Mouse (Mus musculus) cerebellum, adult 8-10 months (tissue): ENCODE results near the gene Notch4.

Experiments
- DNase-seq: peaks from one replicate; pipeline ENCODE4 v3.0.0; 2022

Gene Notch4

GRCm38 (mm10) chr17:34597566-34598095 lies 33.6 kb downstream of the Notch4 start, which contains the start of gene Ager:
TSS of gene Ager (plus strand) at chr17:34597862.
- DNase-seq: peak; percentile 17

DNA sequence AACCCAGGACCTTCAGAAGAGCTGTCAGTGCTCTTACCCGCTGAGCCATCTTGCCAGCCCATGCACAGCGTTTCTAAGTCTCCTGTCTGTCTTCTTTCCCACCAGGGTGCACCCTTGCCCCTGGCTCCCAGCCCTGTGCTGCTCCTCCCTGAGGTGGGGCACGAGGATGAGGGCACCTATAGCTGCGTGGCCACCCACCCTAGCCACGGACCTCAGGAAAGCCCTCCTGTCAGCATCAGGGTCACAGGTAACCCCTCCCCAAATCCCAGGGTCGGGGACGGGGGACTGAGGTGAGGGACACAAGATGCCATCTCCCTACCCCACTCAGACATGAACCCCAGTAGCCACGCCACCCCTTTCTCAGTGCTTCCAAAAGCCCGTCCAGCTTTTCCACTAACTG lies 35.8 kb downstream of the Notch4 start:
- no peak for DNase-seq

DNA sequence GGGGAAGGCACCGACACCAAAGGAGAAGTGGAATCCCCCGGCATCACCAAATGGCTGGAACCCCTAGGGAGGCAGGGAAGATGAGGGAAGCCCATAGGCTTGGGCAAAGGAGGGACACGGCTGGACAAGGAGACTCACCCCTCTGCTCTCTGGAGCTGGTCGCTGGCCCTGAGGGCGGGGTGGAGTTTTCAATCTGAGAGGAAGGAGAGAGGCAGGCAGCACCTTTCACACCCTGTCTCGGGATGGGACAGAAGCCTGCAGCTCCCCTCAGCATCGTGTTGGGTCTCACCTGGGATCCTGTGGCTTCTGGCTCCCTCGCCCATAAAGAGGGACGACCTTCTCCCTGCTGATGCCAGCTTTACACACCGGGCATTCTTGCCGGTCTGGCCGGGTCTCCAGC lies 37.7 kb downstream of the Notch4 start:
- DNase-seq: peak; percentile 38

- DNase-seq: peak; percentile 99
Observed at GRCm38 (mm10) chr17:34603375-34604060, 39.5 kb downstream of the Notch4 start, which contains the start of gene Rnf5. TSS of gene Rnf5 (minus strand) at chr17:34603690.

DNA sequence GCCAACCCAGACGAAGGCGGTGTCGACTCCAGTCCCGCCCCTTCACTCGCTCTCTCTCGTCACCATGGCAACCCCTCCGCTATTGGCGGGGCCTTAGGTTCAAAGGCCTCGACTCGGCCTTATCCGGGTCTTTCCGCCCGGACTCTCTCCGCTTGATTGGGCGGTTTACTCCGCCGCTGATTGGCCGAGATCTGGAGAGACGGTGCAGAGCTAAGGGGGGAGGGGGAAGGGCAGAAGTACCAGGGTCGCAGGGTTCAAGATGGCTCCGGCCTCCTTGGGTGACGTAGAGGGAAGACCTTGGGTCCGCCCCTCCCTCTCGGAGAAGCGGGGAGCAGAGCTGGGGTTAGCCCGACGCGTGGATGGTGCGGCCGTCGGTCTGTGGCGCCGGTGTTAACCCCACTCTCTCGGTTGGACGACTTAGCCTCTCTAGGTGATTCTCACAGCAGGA lies 40.0 kb downstream of the Notch4 start, which contains the start of gene Agpat1:
Agpat1 (plus strand) TSS at position 202 of the 448 bp plus-strand sequence.
- peak; percentile 98 for DNase-seq

DNA sequence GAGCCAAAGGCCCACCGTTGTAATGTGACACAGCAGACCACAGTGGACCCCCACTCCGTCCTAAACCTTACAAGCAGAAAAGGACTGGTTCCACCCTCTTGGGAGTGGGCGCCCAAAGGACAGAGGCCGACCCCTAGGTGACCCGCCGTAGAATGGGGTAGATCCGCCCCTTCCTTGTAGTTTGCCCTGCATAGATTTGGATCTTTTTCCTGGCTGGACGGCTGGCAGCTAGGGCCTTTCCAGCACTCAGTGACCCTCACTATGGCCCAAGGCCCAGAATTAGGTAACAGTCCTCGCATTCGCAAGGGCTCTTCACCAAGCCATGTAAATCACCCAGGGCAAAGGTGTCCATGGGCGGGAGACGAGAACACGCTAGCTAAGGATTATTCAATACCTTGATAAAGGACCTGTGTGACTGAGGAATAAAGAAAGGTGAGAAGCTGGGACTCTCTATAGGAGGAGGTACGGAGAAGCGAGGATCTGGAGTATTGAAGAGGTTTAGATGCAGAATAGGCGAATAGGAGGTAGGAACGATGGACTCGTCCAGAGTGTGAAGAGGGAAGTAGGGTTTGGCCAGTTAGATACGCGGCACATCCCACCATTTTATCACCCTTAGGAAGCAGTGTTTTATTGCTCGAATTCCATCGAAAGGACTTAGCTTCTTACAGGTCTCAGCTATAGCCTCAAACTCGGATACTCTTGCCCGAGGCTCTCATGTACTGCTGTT lies 40.6 kb downstream of the Notch4 start:
- no peak for DNase-seq

- peak; percentile 96 for DNase-seq
Observed at GRCm38 (mm10) chr17:34605609-34606008, 41.5 kb downstream of the Notch4 start.

DNA sequence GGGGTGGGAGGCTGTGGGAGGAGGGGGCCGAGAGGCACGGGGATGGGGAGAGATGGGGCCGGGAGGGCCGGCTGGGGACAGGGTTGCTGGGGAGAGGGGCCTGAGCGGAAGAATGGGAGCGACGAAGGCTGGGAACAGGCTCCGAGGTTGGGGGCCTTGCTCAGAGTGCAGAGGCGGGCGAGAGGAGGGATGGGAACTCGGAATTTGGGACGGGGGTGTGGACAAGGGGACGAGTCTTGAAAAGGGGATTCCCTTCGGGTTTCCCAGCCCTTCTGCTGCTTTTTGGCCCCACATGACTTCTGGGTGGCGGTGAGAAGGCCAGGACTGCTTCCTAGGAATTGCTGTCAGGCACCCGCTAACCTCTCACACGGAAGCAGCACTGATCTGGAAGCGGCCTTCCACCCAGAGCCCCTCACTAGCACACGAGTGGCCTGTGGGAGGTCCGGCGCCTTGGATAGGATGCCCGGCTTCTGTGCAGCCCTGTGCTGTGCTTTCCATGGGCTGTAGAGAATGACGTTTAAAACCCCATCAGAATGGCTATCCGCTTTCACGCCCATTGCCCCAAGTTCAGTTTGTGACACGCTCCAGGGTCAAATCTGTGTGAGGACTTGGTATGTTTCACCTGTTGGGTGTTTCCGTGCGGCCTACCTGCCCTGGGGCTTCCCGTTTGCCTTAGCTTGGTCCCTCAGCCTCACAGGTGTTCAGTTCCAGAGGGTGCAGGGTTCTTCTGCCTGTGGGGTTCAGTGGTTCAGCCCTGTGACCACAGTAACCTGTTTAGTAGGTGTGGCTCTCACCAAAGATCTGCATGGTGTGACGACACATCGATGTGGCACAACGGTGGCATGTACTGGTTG lies 42.3 kb downstream of the Notch4 start:
- DNase-seq: peak; percentile 31

DNA sequence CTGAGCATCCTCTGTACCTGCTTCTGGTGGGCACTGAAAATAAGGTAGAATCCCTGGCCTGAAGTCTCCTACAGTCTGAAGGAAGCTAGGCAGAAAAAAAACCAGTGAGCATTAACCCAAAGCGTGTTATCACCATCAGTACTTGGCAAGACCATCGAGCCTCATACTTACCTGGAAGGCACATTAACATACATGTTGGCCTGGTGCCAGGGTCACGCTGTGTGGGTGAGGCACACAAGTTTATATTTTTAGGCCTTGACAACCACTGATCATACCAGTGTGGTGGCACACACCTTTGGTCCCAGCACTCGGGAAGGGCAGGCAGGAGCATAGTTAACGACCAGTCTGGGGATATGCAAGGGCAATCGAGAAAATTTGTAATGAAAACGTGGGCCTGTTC lies 43.9 kb downstream of the Notch4 start:
- peak; percentile 57 for DNase-seq

DNA sequence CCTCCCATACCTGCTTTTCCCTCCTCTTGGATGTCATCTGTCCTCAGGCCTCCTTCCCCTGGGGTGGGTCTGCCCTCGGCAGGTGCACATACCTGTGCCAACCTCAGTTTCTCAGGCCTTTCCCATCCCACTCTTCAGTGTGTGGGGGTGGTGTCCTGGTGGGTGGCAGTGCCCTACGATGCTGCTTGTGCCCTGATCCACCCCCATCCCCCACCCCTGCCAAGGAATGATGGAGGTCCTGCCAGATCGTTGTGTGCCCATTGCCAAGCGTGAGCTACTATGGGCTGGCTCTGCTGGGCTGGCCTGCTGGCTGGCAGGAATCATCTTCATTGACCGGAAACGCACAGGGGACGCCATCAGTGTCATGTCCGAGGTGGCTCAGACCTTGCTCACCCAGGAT lies 47.0 kb downstream of the Notch4 start:
- no peak for DNase-seq

DNA sequence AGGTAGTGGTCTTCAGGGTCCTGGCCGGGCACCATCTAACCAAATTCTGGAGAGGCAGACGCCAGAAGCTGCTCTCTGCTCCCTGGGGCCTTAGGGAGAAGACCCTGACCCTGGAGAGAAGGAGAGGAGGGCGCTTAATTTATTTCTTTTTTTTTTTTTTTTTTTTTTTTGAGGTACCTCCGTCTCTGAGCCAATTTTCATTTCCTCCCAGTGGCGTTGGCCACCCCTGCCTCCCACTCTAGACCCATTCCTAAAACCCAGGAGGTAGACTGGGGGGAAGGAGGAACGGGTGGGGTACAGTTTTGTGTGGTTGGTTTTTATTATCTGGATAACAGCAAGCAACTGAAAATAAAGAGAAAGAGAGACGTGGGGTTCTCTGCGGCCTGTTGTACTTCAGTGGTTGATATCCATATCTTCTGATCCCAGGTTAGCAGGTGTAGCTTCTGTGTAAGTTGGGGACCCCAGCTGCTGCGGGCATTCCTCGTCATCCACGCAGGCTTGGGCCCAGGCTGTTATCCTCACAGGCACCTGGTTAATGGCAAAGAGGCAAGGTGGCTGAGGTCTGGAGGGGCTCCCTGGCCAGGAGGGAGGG lies 49.1 kb downstream of the Notch4 start:
- no peak for DNase-seq

DNA sequence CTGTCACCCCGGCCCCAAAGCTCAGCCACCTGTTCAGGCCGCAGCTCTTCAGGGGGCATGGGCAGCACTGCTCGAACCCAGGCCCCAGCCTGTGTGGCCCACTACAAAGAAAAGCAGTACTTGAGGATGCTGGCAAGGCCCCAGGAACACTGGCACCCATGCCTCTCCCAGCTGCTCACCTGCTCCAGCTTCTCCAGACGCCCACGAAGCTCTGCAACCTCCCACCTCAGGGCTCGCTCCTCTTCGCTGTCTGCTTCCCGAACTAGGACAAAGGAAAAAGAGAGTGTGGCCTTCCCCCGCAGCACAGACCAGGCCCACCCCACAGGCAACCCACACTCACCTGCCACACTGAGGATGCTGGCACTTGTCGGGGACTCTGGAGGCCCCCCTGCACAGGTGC lies 49.8 kb downstream of the Notch4 start:
- DNase-seq: no peak

DNA sequence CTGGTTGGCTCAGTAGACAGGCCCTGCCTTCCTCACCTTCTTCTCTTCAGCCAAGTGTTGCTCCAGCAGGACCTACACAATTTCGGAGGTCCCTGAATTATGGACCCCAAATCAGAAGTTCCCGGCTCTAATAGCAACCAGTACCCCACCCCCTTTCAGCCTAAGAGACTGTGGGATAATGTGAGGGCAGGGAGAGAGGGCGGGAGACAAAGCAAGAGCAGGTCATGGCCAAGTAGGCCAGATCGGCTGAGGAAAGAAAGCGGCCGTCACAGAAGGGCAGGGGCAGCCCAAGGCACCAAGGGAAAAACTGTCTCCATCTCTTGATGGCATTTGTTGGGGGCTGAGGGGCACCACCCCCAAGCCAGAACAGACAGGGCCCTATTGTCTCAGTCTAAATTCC lies 51.8 kb downstream of the Notch4 start, which contains the start of gene Egfl8:
Egfl8 (minus strand) TSS at position 101 of the 400 bp plus-strand sequence.
- DNase-seq: no peak

DNA sequence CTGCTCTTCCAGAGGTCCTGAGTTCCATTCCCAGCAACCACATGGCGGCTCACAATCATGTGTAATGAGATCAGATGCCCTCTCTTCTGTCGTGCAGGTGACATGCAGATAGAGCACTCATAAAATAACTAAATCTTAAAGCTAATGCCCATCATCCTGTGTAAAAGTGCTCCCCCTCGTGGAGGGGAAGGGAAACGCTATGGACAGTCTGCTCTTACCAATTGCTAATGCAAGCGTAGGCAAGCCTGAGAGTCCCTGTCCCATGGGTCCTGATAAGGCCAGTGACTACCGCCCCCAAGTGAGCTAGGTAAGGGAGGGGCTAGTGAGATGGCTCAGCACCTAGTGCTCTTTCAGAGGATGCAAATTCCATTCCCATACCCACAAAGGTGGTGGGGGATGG lies 54.9 kb downstream of the Notch4 start:
- DNase-seq: peak; percentile 67

DNA sequence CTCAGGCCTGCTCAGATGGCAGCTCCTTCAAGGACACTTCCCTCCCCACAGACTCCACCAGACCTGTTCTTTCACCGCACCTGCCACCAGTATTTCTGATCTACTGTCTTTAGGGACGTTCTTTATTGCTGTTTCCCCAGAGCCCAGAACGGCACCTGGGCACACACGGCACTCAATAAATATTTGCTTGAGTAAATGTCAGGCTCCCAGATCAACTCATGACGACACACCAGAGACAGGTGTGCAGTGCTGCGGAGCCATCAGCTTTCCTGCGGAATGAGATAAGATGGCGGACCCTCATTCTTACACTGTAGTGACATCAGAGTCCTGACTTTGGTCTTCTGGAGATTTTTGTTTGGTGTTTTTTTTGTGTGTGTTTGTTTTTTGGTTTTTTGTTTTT lies 56.9 kb downstream of the Notch4 start:
- no peak for DNase-seq

DNA sequence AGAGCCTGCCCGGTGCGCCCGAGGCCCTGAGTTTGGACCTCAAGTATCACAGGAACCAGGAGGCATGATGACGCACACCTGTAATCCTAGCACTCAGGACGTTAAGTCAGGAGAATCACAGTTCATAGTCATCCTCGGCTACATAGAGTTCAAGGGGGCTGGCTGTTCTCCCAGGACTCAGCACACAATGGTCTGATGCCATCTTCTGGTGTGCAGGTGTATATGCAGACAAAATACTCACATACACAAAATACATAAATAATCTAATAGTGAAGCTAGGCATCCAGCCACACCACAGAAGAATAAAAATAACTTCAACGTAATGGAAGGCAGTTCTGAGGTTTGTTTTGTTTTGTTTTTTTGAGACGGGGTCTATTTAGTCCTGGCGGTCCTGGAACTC lies 59.1 kb downstream of the Notch4 start:
- no peak for DNase-seq

GRCm38 (mm10) chr17:34624981-34625380 lies 60.9 kb downstream of the Notch4 start:
- no peak for DNase-seq

DNA sequence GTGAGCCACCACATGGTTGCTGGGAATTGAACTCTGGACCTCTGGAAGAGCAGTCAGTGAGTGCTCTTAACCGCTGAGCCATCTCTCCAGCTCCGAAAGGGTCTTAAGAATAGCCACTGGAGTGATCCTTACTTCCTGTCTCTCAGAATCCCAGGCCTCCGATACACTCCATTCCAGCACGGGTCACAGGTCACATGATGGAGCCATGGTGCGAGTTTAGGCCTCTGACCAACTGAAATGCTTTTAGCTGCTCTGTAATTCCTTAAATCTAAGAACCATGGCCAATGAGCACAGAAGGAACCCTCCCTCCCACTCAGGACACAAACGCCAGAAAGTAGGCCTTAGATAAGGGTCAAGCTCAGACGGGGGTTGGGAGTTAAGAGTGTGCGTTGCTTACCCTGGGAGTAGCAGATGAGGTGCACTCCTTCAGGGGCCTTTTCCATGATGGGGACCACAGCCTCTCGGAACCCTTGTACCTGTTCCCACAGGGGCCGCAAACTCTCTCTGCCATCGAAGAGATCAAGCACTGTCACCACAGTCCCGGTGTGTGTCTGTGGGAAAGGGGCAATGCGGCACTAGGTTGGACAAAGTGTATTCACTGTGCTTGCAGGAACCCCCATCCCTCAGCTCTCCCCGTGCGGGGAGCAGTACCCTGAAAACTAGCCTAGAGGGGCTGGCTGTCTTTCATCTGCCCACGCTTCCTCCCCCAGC lies 62.1 kb downstream of the Notch4 start:
- DNase-seq: no peak

- DNase-seq: no peak
Observed at GRCm38 (mm10) chr17:34626773-34627092, 62.7 kb downstream of the Notch4 start.

DNA sequence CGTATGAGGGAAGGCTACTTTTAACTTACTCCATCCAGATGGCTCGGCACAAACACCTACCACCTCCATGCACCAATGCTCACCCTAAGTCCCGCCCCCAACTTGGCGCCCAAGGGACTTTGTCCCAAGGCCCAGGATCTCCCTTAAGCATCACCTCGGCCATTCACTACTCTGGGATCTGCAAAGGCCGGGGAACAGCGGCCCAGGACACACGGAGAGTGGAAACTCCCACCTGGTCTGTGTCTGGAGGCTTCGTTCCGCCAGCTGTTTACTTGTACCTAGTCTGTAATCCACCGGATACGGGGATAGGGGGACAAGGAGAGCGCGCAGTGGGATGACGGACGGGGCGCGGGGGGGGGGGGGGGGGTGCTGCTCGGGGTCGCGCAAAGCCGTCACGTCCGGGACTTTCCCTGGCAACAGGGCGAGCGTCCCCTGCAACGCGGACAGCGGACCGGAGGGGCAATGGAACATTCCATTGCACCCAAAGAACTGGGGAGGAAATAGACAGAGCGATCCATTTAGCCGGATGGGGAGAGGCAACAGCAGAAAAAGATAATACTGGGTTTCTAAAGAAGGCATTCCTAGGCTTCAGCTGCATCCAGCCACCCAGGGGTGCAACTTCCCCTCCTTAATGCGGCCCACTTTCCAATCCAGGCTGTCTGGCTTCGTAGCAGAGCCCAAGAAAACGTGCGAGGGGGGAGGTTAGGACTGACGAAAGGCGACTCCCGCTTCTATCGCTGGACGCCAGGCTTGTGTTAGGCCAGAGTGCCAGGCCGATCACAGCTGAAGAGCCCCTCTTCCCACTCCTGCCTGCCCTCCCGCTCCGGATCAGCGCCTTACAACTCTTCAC lies 63.2 kb downstream of the Notch4 start:
- peak; percentile 82 for DNase-seq
